Mouse (Mus musculus) kidney, embryonic 16.5 days (tissue): Measurements from ENCODE around the gene Six5. TPM values are rescaled to one million over a fixed set of nuclear protein-coding genes. Genes with fewer than 3 reads are reported as not detected.

Experiments
- ATAC-seq: fragments of 200-750 bp; cut with Nextera tagmentation; 2 replicates; pipeline ENCODE4 v1.8.0; 2017; ENCODE audit warnings: moderate TSS enrichment; ENCODE audit not compliant: low FRiP score, low TSS enrichment
- H3K27ac ChIP-seq: fragments of 300-500 bp; sonication (generic); 2 replicates; pipeline ENCODE4 v1.5.1; 2014; ENCODE audit warnings: low read length
- H3K27me3 ChIP-seq: fragments of 300-500 bp; sonication (generic); 2 replicates; pipeline ENCODE4 v1.6.1; 2014; ENCODE audit warnings: low read length, control low read depth, mixed read lengths; ENCODE audit not compliant: insufficient read depth
- H3K36me3 ChIP-seq: fragments of 300-500 bp; sonication (generic); 2 replicates; pipeline ENCODE4 v1.6.1; 2014; ENCODE audit warnings: low read length, control low read depth, mixed read lengths; ENCODE audit not compliant: insufficient read depth
- H3K4me1 ChIP-seq: fragments of 300-500 bp; sonication (generic); 2 replicates; pipeline ENCODE4 v1.6.1; 2014; ENCODE audit warnings: low read length, control low read depth, mixed read lengths; ENCODE audit not compliant: insufficient read depth
- H3K4me2 ChIP-seq: fragments of 300-500 bp; sonication (generic); replicated peaks from 2 replicates; pipeline ENCODE4 v1.6.1; 2014; ENCODE audit warnings: low read depth, low read length
- H3K4me3 ChIP-seq: fragments of 300-500 bp; sonication (generic); 2 replicates; pipeline ENCODE4 v1.5.1; 2014; ENCODE audit warnings: mild to moderate bottlenecking, low read length
- H3K9ac ChIP-seq: fragments of 300-500 bp; sonication (generic); replicated peaks from 2 replicates; pipeline ENCODE4 v1.6.1; 2014; ENCODE audit warnings: low read length
- H3K9me3 ChIP-seq: fragments of 300-500 bp; sonication (generic); 2 replicates; pipeline ENCODE4 v1.6.1; 2016; ENCODE audit warnings: low read length, control low read depth
- WGBS: fragments of 180-500 bp; shearing (Covaris S2); extraction: QIAGEN DNeasy Blood & Tissue Kit; methylation state at CpG from one replicate; pipeline ENCODE4 v1.1.7; 2014; 5-methylcytosine and 5-hydroxymethylcytosine counted together
- polyA plus RNA-seq: library from polyadenylated mRNA; unstranded; fragments of >200 nt; fragmentation: Nextera tagmentation; extraction: Ambion mirVana; gene quantifications from 2 replicates; pipeline ENCODE4 v1.2.1, GENCODE M21; 2015

Six5 gene
- polyA plus RNA-seq, 1 experiment from 2014 or later: 9.5 TPM

DNA sequence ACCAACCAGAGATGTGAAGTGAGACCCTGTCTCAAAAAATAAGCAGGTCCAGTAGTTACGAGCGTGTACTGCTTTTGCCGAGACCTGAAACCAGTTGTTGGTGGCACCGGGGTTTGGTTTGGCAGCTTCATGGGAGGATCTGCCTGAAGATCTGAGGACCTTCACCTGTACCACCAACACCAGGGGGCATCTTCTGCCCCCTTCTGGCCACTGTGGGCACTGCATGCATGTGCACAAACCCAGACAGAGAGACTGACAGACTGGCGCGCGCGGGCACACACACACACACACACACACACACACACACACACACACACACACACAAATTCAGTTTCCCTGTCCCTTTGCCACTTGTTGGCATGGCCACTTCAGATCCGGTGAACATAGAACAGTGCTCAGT is 20.9 kb upstream of the Six5 start:
- Histone ChIP-seq H3K27ac (no peak overlapping the region), H3K36me3 (peaks cover 7% of the 10 kb centered on the region), H3K4me1 (peaks cover 23% of the 10 kb centered on the region), H3K9ac (no peak overlapping the region), H3K9me3 (no peaks in the 10 kb centered on the region), H3K27me3 (no peaks in the 10 kb centered on the region), H3K4me3 (no peak overlapping the region), H3K4me2 (no peak overlapping the region)
- 72% methylated on average over 5 of the region's 9 CpGs for WGBS
- ATAC-seq: no peak

DNA sequence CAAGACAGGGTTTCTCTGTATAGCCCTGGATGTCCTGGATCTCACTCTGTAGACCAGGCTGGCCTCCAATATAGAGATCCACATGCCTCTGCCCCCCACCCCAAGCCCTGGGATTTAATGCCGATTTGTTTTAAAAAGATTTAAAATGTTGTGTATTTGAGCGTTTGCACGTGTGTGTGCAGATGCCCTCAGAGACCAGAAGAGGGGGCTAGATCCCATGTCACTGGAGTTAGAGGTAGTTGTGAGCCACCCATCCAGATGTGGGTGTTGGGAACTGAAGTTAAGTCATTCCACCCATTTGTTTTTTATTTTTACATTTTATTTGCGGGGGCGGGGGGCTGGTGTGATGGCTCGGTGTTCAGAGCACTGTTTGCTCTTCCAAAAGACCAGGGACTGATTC is 19.9 kb upstream of the Six5 start:
- 94% methylated on average over 6 of the region's 6 CpGs for WGBS
- ATAC-seq: no peak
- no peak overlapping the region for H3K4me2 ChIP-seq

DNA sequence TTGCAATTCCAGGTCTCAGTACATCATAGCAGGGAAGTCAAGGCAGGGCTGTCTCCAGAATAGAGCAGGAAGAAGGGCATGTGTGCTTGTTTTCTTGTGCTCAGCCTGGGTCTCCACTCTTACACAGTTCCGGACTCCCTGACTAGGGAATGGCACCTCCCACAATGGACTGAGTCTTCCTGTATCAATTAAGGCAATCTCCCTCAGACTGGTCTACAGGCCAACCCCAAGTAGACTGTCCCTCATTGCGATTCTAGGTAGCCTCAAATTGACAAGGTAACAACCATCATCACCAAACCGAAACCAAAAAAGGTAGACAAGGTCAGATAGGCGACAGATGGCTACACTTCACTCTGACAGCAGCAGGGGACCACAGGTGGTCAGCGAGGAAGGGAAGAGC is 19.2 kb upstream of the Six5 start:
- H3K27me3 ChIP-seq: no peaks in the 10 kb centered on the region
- H3K4me2 ChIP-seq: peak overlapping the region; percentile 89
- peaks cover 19% of the 10 kb centered on the region for H3K36me3 ChIP-seq
- no peak overlapping the region for H3K27ac ChIP-seq
- peak overlapping the region; percentile 98 for H3K4me3 ChIP-seq
- peak; percentile 2 for ATAC-seq
- no peaks in the 10 kb centered on the region for H3K9me3 ChIP-seq
- WGBS: 47% methylated on average over 5 of the region's 5 CpGs
- peaks cover 23% of the 10 kb centered on the region for H3K4me1 ChIP-seq
- peak overlapping the region; percentile 37 for H3K9ac ChIP-seq

More for the DNA sequence above, 19.9 kb upstream of the Six5 start:
- H3K4me3 ChIP-seq: no peak overlapping the region
- no peaks in the 10 kb centered on the region for H3K9me3 ChIP-seq
- H3K4me1 ChIP-seq: peaks cover 23% of the 10 kb centered on the region
- no peaks in the 10 kb centered on the region for H3K27me3 ChIP-seq
- H3K36me3 ChIP-seq: peaks cover 13% of the 10 kb centered on the region
- no peak overlapping the region for H3K9ac ChIP-seq
- H3K27ac ChIP-seq: no peak overlapping the region

DNA sequence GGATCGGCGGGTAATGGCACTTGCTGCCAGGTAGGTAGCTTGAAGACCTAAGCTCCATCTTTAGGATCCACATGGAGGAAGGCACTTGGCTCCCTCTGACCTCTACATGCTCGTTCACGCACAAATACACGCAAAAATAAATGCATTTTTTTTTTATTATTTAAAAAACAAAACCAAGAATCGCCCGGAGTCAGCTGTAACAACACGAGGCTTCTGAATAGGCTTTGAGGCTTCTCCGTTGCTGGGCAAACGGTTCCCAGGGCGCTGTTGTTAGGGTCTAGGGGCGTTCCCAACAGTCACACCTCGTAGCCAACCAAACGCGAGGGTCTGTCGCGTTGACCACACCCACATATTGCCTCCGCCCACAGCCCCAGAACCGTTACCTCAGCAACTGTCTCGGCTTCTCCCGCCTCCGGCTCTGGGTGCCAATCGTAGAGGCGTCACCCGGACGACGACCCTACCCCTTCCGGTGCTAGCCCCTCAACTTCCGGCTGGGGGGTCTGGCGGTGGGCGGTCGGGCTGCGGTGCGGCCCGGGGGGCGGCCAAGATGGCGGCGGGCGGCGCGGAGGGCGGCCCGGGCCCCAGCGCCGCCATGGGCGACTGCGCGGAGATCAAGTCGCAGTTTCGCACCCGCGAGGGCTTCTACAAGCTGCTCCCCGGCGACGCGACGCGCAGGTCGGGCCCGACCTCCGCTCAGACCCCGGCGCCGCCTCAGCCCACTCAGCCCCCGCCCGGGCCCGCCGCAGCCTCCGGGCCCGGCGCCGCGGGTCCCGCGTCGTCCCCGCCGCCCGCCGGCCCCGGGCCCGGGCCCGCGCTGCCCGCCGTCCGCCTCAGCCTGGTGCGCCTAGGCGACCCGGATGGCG is 18.4 kb upstream of the Six5 start, which contains the start of gene Dmwd:
TSS of gene Dmwd (plus strand) at position 505 of the 863 bp plus-strand sequence.
- Histone ChIP-seq H3K4me2 (peak within 1 kb of the TSS; percentile 89), H3K27ac (peak within 1 kb of the TSS; percentile 84), H3K4me3 (peak within 1 kb of the TSS; percentile 98), H3K4me1 (peaks cover 23% of the 10 kb centered on the region), H3K36me3 (peaks cover 26% of the 10 kb centered on the region), H3K9me3 (no peaks in the 10 kb centered on the region), H3K27me3 (no peaks in the 10 kb centered on the region), H3K9ac (peak within 1 kb of the TSS; percentile 99)
- peak; percentile 98 for ATAC-seq
- WGBS: under 1% methylated on average over 50 of the region's 91 CpGs

DNA sequence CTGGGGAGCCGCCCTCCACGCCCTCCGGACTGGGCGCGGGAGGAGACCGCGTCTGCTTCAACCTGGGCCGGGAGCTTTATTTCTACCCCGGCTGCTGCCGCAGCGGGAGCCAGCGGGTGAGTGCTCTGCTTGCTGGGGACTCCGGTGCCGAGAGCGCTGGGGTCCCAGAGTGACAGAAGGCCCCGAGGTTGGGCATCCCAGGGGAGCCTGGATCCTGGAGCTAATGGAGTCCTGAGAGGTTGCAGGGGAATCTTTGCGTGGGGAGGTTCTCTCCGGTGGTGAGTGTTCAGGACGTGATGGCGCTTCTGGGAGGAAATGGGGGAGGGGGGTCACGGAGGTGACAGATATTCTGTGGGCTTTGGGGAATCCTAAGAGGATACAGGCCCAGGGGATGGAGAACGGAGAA is 17.8 kb upstream of the Six5 start:
- Histone ChIP-seq H3K36me3 (peaks cover 32% of the 10 kb centered on the region), H3K9me3 (no peaks in the 10 kb centered on the region), H3K27me3 (no peaks in the 10 kb centered on the region), H3K27ac (peak overlapping the region; percentile 84), H3K9ac (peak overlapping the region; percentile 99), H3K4me2 (peak overlapping the region; percentile 89), H3K4me3 (peak overlapping the region; percentile 98), H3K4me1 (peaks cover 24% of the 10 kb centered on the region)
- WGBS: under 1% methylated on average over 22 of the region's 22 CpGs
- ATAC-seq: peak; percentile 18; the same call in 1 of the 2 replicates

DNA sequence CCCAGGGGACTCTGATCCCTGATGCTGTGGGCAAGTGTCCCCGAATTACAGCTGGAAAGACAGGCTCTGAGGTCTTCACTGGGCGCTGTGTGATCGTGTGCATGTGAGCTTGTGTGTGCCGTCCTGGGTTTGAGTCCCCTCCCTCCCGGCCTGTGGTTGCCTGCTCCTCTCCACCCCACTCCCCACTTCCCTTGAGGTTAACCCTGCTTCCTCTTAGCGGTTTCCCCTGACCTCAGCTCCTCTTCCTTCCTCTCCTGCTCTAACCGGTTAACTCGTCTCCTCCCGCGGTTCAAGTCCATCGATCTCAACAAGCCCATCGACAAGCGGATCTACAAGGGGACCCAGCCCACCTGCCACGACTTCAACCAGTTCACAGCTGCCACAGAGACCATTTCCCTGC is 16.6 kb upstream of the Six5 start:
- Histone ChIP-seq H3K4me2 (peak overlapping the region; percentile 89), H3K27me3 (no peaks in the 10 kb centered on the region), H3K4me1 (peaks cover 36% of the 10 kb centered on the region), H3K9ac (peak overlapping the region; percentile 99), H3K9me3 (no peaks in the 10 kb centered on the region), H3K27ac (no peak overlapping the region), H3K36me3 (peaks cover 43% of the 10 kb centered on the region), H3K4me3 (peak overlapping the region; percentile 98)
- no peak for ATAC-seq
- WGBS: 40% methylated on average over 14 of the region's 14 CpGs

DNA sequence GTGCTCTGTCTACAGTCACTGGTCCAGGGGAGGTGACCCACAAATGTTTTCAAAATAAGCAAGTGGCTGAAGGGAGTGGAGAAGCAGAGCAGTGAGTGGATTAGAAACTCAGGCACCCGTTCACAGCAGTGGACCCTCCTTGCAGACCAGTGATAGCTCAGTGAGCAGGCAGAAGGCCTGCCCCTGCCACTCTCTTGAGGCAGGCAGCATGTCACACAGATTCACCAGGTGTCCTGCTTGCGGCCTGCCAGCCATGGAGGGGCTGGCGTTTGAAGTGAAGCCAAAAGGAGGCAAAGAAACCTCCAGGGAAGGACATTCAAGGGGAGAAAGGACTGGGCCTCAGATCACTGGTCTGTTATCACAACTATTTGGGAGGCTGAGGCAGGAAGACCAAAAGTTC is 15.7 kb upstream of the Six5 start:
- H3K4me3 ChIP-seq: no peak overlapping the region
- peaks cover 46% of the 10 kb centered on the region for H3K4me1 ChIP-seq
- peaks cover 43% of the 10 kb centered on the region for H3K36me3 ChIP-seq
- no peaks in the 10 kb centered on the region for H3K9me3 ChIP-seq
- WGBS: 58% methylated on average over 3 of the region's 3 CpGs
- H3K4me2 ChIP-seq: no peak overlapping the region
- H3K9ac ChIP-seq: no peak overlapping the region
- no peaks in the 10 kb centered on the region for H3K27me3 ChIP-seq
- ATAC-seq: no peak
- H3K27ac ChIP-seq: no peak overlapping the region

DNA sequence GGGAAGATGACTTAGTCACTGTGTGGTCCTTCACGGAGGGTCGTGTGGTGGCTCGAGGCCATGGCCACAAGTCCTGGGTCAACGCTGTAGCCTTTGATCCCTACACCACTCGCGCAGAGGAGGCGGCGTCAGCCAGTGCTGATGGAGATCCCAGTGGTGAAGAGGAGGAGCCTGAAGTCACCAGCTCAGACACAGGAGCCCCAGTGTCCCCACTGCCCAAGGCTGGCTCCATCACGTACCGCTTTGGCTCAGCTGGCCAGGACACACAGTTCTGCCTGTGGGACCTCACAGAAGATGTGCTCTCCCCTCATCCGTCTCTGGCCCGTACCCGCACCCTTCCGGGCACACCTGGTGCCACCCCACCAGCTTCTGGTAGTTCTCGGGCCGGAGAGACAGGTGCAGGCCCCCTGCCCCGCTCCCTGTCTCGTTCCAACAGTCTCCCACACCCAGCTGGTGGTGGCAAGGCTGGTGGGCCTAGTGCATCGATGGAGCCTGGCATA is 13.9 kb upstream of the Six5 start:
- Histone ChIP-seq H3K27me3 (no peaks in the 10 kb centered on the region), H3K4me2 (no peak overlapping the region), H3K4me1 (peaks cover 59% of the 10 kb centered on the region), H3K36me3 (peaks cover 43% of the 10 kb centered on the region), H3K27ac (no peak overlapping the region), H3K9ac (no peak overlapping the region), H3K9me3 (no peaks in the 10 kb centered on the region), H3K4me3 (no peak overlapping the region)
- ATAC-seq: no peak
- 86% methylated on average over 19 of the region's 19 CpGs for WGBS

DNA sequence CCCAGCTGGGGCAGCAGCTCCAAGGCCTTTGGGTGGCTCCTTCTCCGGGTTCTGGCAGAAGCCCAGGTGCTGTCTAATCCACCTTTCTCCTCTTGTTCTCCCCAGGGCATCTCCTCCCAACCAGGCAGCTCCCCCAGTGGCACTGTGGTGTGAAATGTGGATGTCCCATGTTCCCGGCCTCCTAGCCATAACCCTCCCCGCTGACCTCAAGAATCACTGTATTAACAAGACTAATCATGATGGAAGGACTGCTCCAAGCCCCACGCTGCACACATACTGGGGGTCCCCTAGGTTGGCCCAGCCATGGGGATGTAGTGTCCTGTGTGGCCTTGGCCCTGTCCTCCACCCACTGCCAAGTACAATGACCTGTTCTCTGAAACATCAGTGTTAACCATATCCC is 12.2 kb upstream of the Six5 start:
- Histone ChIP-seq H3K4me2 (no peak overlapping the region), H3K4me1 (peaks cover 61% of the 10 kb centered on the region), H3K4me3 (no peak overlapping the region), H3K27me3 (no peaks in the 10 kb centered on the region), H3K9me3 (no peaks in the 10 kb centered on the region), H3K27ac (no peak overlapping the region), H3K9ac (0 out of 2 replicates have a peak overlapping the region, but pooled peaks have one; percentile 1), H3K36me3 (peaks cover 43% of the 10 kb centered on the region)
- 81% methylated on average over 4 of the region's 4 CpGs for WGBS
- ATAC-seq: no peak

DNA sequence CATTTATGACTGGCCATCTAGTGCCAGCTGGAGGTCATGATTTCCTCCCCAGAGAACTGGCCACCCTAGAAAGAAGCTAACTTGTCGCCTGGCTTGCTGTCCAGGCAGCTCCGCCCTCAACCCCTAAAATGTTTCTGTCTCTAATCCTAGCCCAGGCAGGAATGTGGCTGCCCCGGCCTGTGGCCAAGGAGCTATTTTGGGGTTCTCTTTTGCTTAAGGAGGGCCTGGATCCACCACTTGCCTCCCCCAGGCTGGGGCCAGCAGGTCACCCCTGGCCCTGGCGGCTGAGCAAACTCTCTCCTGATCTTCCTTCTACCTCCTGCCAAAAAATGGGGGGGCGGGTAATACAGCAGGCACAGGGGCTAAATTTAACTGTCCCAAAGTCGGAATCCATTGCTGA is 11.3 kb upstream of the Six5 start:
- Histone ChIP-seq H3K27ac (peak overlapping the region; percentile 57; the same call in 1 of the 2 replicates), H3K4me2 (peak overlapping the region; percentile 50), H3K9ac (no peak overlapping the region), H3K27me3 (no peaks in the 10 kb centered on the region), H3K4me1 (peaks cover 52% of the 10 kb centered on the region), H3K36me3 (peaks cover 44% of the 10 kb centered on the region), H3K4me3 (no peak overlapping the region), H3K9me3 (no peaks in the 10 kb centered on the region)
- no peak for ATAC-seq
- 46% methylated on average over 6 of the region's 6 CpGs for WGBS
